Mouse (Mus musculus) left cerebral cortex, adult 8-10 months (tissue): ENCODE measurements around the gene 4930402K13Rik. TPM values are rescaled to one million over a fixed set of nuclear protein-coding genes. Genes with fewer than 3 reads are reported as not detected.
"Not testable (repeated sequence)": the region's sequence is repeated elsewhere in the genome, so short reads cannot be mapped to it uniquely, and the experiment has no call there.

Experiments used
- DNase-seq, 2 experiments: peaks; one replicate each; pipeline ENCODE4 v3.0.0; 2022; ENCODE audit warnings: low spot score in 2 of 2
- total RNA-seq, 4 experiments: library from RNA; stranded (reverse); gene quantifications; 2 replicates each; pipeline ENCODE4 v1.2.4; 2022

Gene 4930402K13Rik
- total RNA-seq, result not detected

GRCm38 (mm10) chrX:9104262-9104661 lies at the start of gene 4930402K13Rik:
Gene 4930402K13Rik (plus strand): TSS chrX:9104562.
- DNase-seq, result no peak

DNA sequence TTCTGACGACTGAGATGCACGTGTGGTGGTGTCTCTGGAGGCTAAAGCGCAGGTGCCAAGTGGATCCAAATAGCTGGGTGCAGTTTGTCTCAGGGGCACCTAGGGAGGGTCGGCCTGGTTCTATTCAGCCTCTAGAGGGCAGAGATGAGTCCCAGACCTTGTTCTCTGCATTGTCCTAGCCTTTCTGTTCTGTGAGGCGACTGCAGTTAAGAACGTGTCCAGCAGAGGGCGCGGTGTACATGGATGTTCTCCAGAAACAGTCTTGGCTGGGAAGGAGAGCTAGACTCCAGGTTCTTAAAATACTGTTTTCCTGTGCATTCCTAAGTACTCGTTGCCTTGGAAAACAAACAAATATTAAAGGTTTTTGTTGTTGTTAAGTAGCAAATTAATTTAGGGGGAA lies 43.4 kb upstream of the 4930402K13Rik start:
- DNase-seq, result peak; percentile 54 to 68

DNA sequence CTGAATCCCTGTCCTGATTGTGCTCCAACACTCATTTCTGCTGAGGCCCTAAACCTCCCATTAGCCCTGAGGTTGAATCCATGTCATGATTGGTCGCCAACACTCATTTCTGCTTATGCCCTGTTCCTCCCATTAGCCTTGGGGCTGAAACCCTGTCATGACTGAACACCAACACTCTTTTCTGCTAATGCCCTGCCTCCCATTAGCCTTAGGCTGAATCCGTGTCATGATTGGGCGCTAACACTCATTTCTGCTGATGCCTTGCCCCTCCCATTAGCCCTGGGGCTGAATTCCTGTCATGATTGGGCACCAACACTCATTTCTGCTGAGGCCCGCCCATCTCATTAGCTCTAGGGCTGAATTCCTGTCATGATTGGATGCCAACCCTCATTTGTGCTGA lies 42.3 kb upstream of the 4930402K13Rik start:
- no peak for DNase-seq

DNA sequence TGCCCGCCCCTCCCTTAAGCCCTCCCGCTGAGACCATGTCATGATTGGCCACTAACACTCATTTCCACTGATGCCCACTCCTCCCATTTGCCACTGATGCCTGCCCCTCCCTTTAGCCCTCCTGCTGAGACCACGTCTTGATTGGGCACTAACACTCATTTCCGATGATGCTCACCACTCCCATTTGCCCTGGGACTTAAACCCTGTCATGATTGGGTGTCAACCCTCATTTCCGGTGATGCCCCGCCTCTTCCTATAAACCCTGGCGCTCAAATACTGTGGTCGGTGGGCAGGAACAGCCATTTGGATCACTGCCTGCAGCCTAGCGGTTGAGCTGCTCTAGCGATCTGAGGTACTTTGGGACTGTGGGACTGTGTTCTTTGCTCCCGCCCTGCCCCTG lies 41.6 kb upstream of the 4930402K13Rik start, which contains the start of gene Fthl17f:
Gene Fthl17f (plus strand): TSS at position 301 of the 400 bp plus-strand sequence.
- DNase-seq, result not testable (repeated sequence)

GRCm38 (mm10) chrX:9077699-9078098 lies 26.7 kb upstream of the 4930402K13Rik start:
- peak; percentile 37 to 80 for DNase-seq

DNA sequence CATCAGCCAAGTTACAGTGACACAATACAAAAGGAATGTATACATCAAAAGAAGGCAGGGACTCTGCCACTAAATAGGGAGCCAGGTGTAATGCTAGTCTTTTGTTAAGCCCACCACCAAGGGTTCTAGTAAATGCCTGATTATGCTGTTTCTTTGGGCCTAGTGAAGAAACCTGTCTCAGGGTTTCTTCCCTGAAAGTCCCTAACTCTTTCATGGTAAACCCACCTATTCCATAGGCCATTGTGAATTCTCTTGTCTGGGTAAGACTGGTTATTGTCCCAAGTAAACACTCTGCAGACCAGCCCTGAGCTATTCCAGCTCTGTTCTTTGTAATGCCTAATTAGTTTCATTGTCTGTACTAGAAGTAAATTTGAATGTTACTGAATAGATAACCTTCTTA lies 9.3 kb upstream of the 4930402K13Rik start:
- not testable (repeated sequence) for DNase-seq

- DNase-seq, result no peak
Observed at GRCm38 (mm10) chrX:9110381-9110780, 6.0 kb downstream of the 4930402K13Rik start.

GRCm38 (mm10) chrX:9124928-9125327 lies 20.6 kb downstream of the 4930402K13Rik start:
- DNase-seq, result no peak

DNA sequence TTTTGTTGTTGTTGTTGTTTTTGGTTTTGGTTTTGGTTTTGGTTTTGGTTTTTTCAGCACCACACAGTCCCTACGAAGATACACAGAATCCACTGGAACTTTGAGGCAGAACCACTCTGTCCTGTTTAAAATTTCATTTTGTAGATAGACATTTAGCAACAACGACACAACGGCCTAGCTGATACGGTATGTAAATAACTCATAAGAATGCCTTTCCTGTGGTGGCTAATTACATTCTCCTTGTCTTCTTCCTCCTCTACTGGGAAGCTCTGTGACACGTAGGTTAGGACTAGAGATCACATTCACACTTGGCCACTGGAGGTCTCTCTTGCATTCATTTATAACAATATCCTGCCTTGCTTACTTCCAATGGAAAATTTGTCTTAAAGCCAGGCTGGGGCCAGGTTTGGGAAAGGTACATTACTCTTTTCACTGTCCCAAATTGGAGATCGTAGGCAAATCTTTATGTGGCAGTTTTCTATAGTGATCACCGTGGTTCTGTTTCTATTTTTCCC lies 24.0 kb downstream of the 4930402K13Rik start:
- DNase-seq, result no peak

- DNase-seq, result no peak
Observed at GRCm38 (mm10) chrX:9139290-9139948, 35.1 kb downstream of the 4930402K13Rik start.

DNA sequence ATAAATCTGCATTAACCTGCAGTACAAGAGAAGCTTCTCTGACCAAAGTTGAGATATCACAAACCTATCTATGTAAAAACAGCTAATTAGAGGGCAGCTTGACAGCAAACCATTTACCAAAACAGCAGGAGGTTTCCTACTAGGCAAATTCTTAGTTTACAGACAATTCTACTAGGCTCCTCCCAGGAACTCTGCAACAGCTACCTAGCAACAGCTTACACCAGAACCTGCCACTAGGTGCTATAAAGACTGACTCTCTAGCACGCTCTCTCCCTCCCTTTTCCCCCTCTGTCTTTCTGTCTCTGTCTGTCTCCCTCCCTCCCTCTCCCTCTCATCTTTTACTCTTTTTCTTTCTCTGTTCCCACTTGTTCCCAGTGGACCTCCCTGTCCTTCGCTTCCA lies 38.3 kb downstream of the 4930402K13Rik start:
- DNase-seq, result no peak

Other genes starting within 250 kb of the 4930402K13Rik start
- gene Gm5751, start 230.3 kb upstream of the 4930402K13Rik start, total RNA-seq, result not detected
- 10 to 100 TPM; 33.7 to 36.7 (median 35.3) TPM for gene B630019K06Rik, start 212.2 kb upstream of the 4930402K13Rik start, total RNA-seq
- not detected for gene Fthl17b, start 141.6 kb upstream of the 4930402K13Rik start, total RNA-seq
- not detected for gene Fthl17c, start 128.0 kb upstream of the 4930402K13Rik start, total RNA-seq
- not detected for gene Fthl17d, start 117.8 kb upstream of the 4930402K13Rik start, total RNA-seq
- gene Fthl17e, start 71.1 kb upstream of the 4930402K13Rik start, total RNA-seq, result not detected
- not detected for gene Fthl17f, start 41.5 kb upstream of the 4930402K13Rik start, total RNA-seq
- 1 to 10 TPM; 5.5 to 7.1 (median 6.4) TPM for gene Lancl3, start 95.3 kb downstream of the 4930402K13Rik start, total RNA-seq
- gene Gm14862, start 152.3 kb downstream of the 4930402K13Rik start, total RNA-seq, result not detected
- gene Xk, start 168.2 kb downstream of the 4930402K13Rik start, total RNA-seq, result 10 to 100 TPM; 11.4 to 16.7 (median 14.8) TPM
- gene H2al1m, start 179.2 kb downstream of the 4930402K13Rik start, total RNA-seq, result under 1 TPM in 2 of 4 experiments, not detected in 2; 0.81 to 0.98 TPM
- 1 to 10 TPM in 1 of 4 experiments, not detected in 3; 1.2 TPM for gene H2al1k, start 246.1 kb downstream of the 4930402K13Rik start, total RNA-seq